Mouse (Mus musculus): ENCODE results near the gene Hist1h2bg.

- TF ChIP-seq CTCF (IDR thresholded peaks at IDR 0.05; ENCODE audit: borderline replicate concordance, extremely low read depth, insufficient read depth, insufficient read length) (no peak), POLR2A (IDR thresholded peaks at IDR 0.05; ENCODE audit: borderline replicate concordance, extremely low read depth, insufficient read depth, insufficient read length, poor library complexity, severe bottlenecking) (no peak)
Observed at GRCm38 (mm10) chr13:23526312-23526711, 44.9 kb upstream of the Hist1h2bg start.

Measured in brain, embryonic 14.5 days (tissue).